Mouse (Mus musculus): Measurements from ENCODE around the gene Barhl1.

The Barhl1 gene

DNA sequence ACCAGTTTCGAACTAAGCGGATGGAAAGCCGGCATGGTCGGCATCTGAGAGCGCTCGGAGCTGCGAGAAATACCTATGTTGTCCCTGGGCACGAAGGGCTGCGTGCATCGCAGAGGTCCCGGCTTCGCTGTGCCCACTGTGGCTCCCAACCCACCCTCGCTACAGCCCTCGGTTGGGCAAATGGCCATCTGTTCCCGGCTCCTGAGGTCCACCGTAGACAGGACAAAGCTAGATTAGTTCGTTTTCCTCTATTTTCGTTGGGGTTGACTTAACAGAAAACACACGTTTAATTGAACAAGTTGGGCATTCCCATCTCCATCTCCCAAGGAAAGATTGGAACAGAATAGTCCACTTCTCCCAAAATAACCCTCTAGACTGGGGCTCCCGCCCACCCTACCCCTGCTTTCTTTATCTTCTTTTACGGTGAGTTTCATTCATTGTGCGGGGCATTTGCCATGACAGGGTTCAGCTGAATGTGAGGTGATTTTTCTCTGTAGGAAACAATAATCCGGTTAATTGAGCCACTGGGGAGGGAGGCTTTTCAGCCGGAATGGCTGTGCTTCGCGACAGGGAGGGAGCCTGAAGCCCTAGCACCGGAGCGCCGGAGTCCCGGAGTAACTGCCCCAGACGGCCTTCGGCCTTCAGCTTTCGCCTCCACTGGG, 4.3 kb downstream of the Barhl1 start:
- intact Hi-C loops (cut with DNase I), result no loop called here

DNA sequence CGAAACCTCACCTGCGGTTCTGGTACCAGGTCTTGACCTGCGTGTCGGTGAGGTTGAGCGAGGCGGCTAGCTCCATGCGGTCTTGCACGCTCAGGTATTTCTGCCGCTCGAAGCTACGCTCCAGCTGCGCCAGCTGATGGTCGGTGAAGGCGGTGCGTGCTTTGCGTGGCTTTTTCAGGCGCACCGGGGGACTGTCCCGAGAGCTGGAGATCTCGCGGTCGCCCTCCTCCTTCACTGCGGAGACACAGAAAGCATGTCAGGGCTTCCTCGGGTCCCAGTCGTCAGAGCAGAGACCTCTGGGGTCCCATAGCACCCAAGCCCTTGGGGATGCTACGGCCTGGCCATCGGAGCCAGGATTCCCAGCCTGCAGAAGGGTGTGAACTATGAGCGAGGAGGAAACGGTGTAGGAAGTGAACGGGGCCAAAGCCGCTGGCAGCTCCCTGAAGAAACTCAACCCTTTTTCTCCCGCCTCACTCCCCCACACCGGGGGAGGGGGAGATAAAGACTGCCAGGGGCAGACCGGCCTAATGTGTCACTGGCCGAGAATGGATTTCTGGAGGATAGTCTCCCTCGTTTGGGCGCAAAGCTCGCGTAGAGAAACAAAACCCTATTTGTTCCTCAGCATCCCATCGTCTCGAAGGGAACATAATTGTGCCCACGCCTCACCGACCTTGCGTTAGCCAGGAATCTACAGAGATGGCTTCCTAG, 5.0 kb downstream of the Barhl1 start:
- intact Hi-C loops (cut with DNase I), result no loop called here

DNA sequence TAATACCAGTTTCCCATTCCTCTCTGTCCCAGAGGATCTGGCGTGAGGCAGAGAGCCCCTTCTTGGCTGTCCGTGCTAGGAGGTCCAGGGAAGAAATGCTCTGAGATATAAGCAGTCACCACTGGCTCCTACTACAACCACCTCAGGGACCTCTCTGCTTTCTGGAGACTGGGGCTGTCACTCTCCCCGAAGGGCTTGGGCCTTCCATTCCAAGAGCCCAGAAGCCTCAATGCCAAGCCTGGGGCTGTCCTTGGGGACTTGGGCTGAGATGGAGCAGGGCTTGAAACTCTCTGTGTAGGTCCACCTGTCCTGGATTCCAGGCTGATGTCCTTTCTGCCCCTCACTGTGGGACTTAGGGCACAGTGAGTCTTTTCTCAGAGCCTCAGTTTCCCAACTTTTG, 5.6 kb downstream of the Barhl1 start:
- intact Hi-C loops (cut with DNase I), result no loop called here

DNA sequence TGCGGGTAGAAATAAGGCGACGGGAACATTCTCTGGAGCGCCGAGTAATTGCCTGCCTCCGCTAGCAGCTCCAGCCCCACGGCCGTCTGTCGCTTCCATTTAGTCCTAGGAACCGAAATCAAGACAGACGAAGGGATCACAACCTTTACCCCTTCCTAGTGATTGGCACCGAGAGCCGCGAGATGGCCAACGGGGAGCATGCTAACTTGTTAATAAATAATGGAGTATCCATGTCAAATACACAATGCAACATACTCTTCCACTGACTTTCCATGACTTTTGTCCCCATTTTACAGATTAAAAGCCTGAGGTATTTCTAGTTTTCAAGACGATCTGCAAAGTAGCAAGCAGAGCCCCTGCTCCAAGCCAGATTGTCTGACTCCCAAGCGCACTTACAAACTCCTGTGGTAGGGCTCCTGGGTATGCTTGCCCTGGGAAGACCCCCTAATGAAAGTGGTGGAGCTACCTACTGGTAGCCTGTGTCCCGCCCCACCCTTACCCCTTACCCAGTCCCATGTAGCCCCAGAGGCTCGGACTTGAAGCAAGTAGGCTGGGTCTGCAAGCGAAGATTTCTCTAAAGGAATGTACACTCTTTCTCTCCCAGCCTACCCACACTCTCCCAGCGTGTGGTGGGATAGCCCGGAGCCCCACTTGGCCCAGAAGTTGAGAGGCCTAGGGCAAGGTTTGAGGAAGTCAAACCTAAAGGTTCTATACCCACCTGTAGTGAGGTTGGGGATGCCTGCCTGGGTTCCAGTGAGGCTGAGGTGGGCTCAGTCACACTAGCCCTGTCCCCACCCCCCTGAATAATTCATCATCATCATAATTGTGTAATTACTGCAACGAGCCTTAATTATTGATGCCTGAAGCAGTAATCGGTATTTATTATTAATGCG, 6.4 kb downstream of the Barhl1 start:
- intact Hi-C loops (cut with DNase I), result no loop called here

DNA sequence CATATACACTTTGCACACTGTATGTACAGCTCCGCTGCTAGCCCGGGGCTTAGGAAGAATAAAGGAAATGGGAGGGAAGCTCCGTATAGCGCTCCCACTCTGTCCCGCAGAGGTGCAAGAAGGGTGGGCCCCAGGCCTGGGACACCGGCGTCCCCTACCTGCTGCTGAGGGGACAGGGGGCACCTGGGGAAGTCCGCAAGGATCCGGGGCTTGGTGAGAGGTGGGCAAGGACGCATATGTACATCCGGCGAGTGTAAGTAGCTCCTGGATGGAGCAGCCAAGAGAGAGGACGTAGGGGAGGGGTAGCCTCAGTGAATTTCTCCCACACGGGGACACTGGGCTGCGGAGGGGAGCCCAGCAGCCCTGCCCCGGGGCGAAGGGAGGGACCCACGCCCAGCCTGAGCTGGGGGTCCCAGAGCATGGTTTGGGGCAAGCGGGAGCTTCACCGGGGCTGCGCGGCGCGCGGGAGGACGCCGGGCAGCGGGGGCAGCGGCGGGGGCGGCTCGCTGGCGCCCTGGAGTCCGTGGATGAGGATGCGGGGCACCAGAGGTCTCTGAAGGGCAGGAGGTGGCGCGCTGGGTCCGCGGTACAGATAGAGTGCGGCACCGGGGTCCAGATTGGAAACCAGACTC, 7.2 kb downstream of the Barhl1 start:
- intact Hi-C loops (cut with DNase I), result no loop called here

DNA sequence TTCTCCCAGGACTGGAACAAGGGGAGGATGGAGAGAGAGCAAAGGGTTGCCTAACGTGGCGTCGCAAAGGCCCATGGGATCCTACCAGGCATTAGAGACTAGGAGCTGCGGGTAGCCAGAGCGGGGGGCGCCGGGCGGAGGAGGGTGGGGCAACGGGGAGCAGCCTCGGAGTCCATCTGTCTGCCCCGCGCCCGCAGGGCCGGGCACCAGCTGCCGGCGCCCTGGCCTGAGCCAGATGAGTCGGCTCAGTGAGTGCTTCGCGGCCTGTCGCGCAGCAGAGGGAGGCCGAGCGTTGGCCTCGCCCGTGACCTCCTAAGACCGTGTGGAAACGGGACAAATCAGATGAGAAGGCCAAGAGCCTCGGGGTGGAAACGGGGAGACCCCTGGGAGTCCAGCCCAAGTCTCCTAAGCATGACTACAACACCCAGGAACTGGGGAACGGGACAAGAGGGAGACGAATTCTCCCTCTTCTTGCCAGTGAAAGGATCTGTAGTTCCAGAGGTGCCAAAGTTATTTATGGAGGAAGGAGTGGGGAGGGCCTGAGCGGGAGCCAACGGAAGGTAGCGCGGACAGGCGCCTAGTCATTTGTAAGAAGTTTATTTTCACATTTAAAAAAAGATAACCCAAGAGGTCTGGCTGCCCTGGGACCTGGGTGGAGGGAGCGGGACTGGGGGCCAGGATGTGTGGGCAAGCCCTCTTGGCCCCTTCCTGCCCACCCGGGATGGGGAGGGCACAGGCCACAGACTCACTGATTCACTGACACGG, 7.9 kb downstream of the Barhl1 start:
- intact Hi-C loops (cut with DNase I), result no loop called here

DNA sequence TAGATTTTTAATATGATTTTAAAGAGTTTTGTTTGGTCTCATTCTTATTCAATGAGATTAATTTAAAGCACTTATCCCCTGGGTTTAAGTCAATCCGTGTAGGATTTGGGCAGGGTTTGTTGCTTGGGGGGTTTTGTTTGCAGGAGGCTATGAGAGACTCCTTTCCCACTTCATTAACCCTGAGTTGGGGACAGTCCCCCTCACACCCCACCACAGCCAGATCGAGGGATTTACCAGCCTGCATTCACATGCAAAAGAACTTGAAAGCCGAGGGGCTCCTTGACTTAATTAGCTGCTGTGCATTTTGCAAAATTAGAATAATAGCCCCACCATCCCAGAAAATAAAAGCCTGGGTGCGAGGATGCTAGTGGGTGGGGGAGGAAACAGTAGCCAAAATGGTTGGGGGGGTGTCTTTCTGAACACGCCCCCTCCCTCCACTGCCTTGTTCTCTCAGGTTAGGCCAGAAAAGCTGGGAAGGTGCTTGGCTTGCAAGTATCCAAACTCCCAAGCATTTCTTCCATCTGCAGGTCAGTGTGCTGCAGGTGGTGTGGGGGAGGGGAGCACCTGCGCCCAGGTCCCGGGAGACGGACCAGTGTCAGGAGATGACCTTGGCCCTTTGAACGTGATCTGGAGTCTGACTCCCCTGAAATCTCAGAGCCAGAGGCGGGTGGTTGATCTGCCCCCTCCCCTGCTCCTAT, 8.6 kb downstream of the Barhl1 start:
- intact Hi-C loops (cut with DNase I), result no loop called here

DNA sequence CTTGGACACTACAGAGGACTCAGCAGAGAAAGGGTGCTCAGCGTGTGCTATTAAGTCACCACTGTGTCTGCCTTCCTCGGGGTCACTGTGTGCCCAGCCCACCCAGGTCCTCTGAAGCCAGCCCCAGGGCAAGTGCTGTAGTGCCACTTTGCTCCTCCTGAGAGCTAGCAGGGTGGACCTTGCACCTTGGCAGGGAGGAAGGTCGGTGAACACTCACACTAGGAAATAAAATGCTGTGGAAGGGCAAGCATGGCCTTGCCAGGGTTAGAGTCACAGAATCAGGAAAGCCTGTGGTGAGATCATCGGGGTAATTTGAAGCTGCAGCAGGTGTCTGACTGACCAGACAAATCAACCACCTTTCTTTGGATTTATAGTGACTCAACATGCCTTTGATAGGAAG, 10.9 kb downstream of the Barhl1 start:
- intact Hi-C loops (cut with DNase I), result no loop called here

DNA sequence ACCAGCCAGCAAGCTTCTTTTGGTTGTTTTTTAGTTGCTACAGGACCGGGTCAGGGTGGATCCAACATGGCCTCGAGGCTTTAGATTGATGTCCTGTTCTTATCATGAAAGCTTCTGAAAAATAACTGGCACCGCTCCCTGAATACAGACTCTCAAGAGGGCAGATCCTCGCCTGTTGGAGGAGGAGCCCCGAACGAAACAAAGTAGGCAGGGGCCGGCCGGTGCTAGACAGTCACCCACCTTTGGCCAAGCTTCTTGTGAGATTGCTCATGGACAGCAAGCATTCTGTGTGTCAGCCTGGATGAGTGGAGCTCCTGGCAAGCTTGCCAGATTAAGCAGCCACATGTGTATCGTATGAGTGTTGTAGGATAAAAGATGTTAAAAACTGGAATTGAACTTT, 11.7 kb downstream of the Barhl1 start:
- intact Hi-C loops (cut with DNase I), result no loop called here

DNA sequence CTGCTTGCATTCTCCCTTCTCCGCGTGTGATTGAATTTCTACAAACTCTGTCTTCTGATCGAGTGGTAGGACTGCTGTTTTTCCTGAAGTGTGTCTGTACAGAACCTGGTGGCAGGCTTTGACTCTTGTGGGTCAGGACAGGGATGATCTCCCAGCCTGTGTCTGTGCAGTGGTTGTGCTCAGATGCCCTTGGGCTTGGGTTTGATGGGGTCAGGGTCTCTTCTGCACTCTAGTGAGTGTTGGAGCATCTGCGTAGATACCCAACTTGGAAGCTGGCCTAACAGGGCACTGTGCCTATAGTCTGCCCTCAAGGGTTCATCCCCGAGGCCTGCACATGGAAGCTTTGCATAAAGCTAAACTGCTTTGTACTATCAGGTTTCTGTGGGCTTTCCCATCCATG, 12.6 kb downstream of the Barhl1 start:
- intact Hi-C loops (cut with DNase I), result no loop called here

DNA sequence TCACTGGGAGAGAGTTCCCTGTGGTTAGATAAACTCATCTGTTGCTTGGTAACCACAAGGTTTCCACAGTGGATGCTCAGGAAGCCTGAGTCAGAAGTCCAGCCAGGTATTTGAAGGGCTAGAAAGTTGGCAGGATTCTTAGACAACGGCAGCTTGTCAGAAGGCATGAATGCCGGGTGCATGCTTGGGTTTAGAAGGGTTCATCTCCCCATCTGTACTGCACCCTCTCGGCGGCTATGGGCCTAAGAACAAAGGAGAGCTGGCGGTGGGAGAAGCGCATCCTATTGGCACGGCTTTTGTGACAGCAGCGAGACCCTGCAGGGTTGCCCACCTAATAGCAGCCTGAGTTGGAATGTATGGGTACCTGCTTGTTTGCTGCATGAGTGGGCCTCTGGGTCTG, 14.2 kb downstream of the Barhl1 start:
- intact Hi-C loops (cut with DNase I), result no loop called here

DNA sequence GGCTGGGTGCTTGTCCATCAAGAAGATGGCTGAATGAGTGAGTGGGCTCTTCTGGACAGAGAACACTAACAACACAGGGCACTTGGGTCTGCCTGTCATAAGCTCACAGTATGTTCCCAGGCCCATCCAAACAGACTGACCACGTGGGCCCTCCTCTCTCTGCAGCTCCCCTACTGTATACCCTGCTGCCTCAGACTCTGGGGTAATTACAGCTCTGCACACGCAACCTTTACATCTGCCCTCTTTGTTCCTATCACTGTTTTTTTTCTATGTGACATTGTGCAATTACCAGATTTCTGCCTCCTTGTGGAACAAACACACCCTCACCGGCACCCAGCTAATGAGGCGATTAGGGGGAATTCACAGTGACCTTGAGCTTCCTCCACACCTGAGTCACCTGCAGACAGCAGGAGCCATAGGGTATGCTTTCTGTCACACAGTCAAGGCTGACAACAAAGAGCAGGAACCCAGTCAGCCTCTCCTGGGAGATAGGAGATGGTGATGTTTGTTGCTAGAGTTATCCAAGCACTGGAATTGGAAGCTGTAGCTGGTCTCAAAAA, 19.0 kb downstream of the Barhl1 start:
- intact Hi-C loops (cut with DNase I), result no loop called here

DNA sequence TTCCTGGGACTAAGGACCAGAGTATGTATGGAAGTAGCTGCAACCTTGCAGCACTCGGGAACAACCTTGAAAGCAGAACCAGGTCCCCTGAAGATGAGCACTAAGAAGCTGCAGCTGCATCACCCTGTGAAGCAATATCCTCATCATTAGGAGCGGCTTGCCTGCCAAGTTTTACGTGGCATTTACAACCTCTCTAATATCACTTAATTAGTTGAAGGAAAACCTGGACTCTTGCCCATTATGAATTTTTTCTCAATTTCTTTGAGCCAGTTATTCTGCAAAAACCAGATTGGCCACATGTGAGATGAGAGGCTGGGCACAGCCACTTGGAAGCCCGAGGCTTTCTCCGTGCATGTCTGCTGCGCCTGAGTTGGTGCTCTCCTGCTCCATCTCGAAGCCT, 20.6 kb downstream of the Barhl1 start:
- intact Hi-C loops (cut with DNase I), result no loop called here

DNA sequence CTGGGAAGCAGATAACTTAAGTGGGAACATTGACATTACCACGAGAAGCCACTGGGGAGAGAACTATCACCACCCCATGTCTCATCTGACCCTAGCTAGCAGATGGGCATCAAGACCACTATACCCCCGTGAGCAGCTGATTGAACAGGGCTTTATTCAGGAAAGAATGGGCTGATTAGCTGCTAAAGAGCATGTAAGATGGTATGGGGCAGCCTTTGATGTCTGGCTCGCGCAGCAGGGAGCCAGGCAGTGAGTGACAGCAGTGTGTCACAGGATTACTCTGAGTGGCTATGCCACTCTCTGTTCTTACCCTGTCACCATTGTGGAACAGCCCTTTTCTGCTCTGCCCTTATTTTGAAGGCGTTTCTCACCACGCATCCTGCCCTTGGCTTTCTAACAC, 22.9 kb downstream of the Barhl1 start:
- intact Hi-C loops (cut with DNase I), result no loop called here

DNA sequence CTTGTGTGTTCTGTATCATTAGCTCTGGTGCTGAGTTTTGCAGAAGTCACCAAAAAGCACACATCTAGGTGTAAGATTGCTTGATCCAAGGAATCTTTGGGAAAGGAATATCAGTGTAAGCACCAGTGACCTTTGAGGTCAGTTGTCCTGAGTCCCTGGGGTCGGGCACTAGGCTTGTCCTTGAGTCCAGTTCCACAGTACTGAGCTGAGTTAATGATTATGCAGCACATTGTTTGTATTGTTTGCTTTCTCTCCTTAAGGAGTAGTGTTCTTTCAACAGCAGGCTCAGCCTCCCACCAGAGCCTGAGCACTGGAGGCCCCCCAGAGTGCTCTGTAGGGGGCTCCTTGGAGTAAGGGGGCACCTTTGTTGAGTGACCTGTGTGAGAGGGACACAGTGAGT, 23.7 kb downstream of the Barhl1 start:
- intact Hi-C loops (cut with DNase I), result no loop called here

DNA sequence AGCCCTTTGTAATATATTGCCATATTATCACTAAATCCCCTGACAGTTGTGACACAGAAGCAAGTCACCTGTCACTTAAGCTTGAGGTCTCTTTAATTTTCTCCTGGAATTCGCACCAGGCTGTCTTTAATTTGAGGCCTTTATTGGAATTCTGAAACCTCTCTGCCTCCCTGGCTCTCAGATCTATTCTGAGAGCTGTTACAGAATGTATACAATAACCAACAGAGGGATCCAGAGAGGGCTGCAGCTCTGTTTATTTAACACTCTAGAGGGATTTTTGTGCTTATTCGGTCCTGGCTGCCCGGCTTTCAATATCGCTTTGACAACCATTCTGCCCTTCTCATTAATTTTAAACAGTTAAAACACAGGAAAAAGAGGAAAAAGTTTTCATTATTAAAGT, 31.6 kb downstream of the Barhl1 start:
- intact Hi-C loops (cut with DNase I), result no loop called here

DNA sequence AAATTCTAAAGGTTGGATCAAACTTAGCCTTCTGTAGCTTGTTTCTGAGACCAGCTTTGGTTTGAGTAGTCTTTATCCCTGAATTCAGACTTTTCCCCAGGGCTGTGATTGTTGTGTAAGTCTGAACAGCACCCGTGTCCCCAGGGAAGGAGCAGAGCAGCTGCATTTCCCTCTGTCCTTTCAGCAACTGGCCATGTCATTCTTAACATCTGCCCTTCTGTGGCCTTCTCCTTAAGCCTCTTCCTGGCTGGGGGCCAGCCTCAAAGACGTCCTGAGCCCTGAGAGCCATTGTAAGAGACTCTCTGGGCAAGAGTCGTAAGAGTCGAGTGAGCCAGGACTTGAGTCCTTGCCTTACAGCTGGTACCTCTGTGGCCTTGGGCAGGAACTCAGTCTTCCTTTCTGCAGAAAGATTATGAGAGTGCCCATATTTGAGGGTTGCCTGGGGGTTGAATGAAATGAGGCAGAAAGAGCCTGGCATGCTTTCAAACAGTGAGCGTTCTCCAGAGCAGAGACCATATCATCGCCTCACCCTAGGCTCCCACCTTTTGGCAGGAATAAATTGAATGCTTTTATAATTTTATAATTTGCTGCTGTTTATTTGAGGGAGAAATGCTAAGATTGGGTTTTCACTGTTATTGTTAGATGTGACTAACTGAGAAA, 33.5 kb downstream of the Barhl1 start:
- intact Hi-C loops (cut with DNase I), result no loop called here

DNA sequence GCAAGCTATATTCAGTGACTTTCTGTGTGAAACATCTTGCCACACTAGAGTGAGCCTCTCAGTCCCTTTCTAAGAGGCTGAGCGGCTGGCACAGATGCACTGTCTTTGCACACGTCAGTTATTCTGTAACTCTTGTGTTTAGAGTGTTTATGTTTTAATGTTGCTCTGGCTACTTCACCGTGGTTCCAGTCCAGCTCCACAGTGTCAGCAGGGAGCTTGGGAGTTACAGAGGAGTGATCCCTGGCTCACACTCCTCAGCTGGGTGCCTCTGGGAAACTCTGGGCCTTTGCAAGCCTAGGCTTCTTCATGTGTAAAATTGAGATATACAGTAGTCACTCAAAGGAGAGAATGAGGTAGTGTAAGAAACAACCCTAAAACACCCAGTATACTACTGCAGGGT, 34.4 kb downstream of the Barhl1 start:
- intact Hi-C loops (cut with DNase I), result no loop called here

DNA sequence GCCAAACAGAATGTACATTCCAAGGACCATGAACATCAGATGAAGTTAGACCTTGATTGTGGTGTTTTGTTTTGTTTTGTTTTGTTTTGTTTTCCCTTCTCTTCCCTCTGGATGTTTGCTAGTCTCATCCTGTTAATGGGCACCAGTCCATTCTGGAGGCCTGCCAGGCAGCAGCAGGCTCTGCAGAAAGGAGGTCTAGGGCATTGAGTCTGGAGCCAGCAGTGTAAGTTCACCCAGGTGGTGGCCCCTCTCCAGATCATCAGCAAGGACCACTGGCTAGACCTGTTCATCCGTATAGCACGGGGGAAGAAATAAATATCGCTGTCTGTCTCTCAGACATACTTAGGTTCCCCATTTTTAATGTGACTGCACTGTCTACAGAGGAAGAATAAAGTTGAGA, 35.2 kb downstream of the Barhl1 start:
- intact Hi-C loops (cut with DNase I), result no loop called here

DNA sequence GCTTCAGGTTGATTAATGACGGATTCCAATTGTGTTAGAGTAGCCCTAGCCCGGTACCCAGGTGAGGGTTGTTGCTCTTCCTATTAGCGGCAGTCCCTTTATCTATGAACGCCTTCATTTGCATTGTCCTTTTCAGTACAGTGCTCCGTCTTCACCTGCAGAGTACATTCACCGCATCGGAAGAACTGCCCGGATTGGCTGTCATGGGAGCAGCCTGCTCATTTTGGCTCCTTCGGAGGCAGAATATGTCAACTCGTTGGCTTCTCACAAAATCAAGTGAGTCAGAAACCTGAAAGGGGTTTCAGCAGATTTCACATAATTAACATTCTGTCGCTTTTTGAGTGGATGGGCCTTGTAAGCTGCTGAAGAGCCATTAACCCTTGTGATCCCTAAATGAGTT, 40.9 kb downstream of the Barhl1 start:
- intact Hi-C loops (cut with DNase I), result no loop called here

Data from adrenal gland (tissue).